Mouse (Mus musculus) neural tube, embryonic 13.5 days (tissue): ENCODE results near the gene Plekhg2. TPM values are rescaled to one million over a fixed set of nuclear protein-coding genes. Genes with fewer than 3 reads are reported as not detected.
A peak's percentile ranks its signal among the peaks of the same experiment; 100 is the strongest.

ENCODE experiments used
- ATAC-seq: fragments of 200-750 bp; cut with Nextera tagmentation; 2 replicates; pipeline ENCODE4 v1.8.0; 2017; ENCODE audit warnings: low read depth, mild to moderate bottlenecking, moderate TSS enrichment, moderate library complexity
- H3K27ac ChIP-seq: fragments of 300-500 bp; sonication (generic); replicated peaks from 2 replicates; pipeline ENCODE4 v1.5.1; 2015; ENCODE audit warnings: moderate library complexity, mild to moderate bottlenecking, inconsistent platforms
- H3K27me3 ChIP-seq: fragments of 300-500 bp; sonication (generic); 2 replicates; pipeline ENCODE4 v1.6.1; 2015; ENCODE audit warnings: mild to moderate bottlenecking, inconsistent platforms
- H3K36me3 ChIP-seq: fragments of 300-500 bp; sonication (generic); 2 replicates; pipeline ENCODE4 v1.6.1; 2015; ENCODE audit warnings: mild to moderate bottlenecking, inconsistent platforms
- H3K4me1 ChIP-seq: fragments of 300-500 bp; sonication (generic); replicated peaks from 2 replicates; pipeline ENCODE4 v1.6.1; 2015; ENCODE audit warnings: inconsistent platforms
- H3K4me2 ChIP-seq: fragments of 300-500 bp; sonication (generic); 2 replicates; pipeline ENCODE4 v1.6.1; 2015; ENCODE audit warnings: inconsistent platforms, mild to moderate bottlenecking, moderate library complexity
- H3K4me3 ChIP-seq: fragments of 300-500 bp; sonication (generic); 2 replicates; pipeline ENCODE4 v1.5.1; 2015; ENCODE audit warnings: mild to moderate bottlenecking, inconsistent platforms
- H3K9ac ChIP-seq: fragments of 300-500 bp; sonication (generic); 2 replicates; pipeline ENCODE4 v1.6.1; 2015; ENCODE audit warnings: moderate library complexity, mild to moderate bottlenecking, inconsistent platforms
- H3K9me3 ChIP-seq: fragments of 300-500 bp; sonication (generic); 2 replicates; pipeline ENCODE4 v1.6.1; 2016; ENCODE audit warnings: inconsistent platforms
- WGBS: fragments of 180-500 bp; shearing (Covaris S2); methylation state at CpG from one replicate; pipeline ENCODE4 v1.1.7; 2015; 5-methylcytosine and 5-hydroxymethylcytosine counted together
- polyA plus RNA-seq: library from polyadenylated mRNA; unstranded; fragments of >200 nt; fragmentation: Nextera tagmentation; extraction: Ambion mirVana; gene quantifications from 2 replicates; pipeline ENCODE4 v1.2.1, GENCODE M21; 2015

The Plekhg2 gene
- polyA plus RNA-seq, 1 experiment from 2014 or later: 33.8 TPM

- no peak for ATAC-seq
- H3K4me1 ChIP-seq: peaks cover 52% of the 10 kb centered on the region
- 75% methylated on average over 9 of the region's 12 CpGs for WGBS
- H3K4me2 ChIP-seq: peak overlapping the region; percentile 48
- H3K36me3 ChIP-seq: peaks cover 15% of the 10 kb centered on the region
- peak overlapping the region; percentile 60; the same call in 1 of the 2 replicates for H3K9ac ChIP-seq
- no peaks in the 10 kb centered on the region for H3K9me3 ChIP-seq
- H3K27ac ChIP-seq: 0 out of 2 replicates have a peak overlapping the region, but pooled peaks have one; percentile 46
- peaks cover 4% of the 10 kb centered on the region; the same call in 1 of the 2 replicates for H3K27me3 ChIP-seq
- H3K4me3 ChIP-seq: no peak overlapping the region
These were observed 10.1 kb upstream of the Plekhg2 start for GRCm38 (mm10) chr7:28382347-28382951.

DNA sequence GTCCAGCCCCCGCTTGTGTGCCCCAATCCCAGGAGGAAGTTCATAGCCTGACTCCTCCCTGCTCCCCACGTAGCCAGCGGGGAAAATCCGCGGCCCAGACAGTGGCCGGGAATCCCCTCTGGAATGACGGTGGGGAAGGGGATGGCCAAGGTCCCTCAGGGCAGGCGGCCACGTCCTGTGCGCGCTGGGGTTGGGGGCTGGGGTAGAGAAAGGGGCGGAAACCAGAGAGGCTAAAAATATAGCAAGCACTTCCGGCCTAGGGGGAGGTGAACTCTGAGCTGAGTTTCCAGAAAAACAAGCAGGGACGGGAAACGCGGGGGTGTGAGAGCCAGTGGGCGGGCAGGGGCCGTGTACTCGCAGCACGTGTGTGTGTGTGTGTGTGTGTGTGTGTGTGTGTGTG, 9.5 kb upstream of the Plekhg2 start:
- Histone ChIP-seq H3K36me3 (peaks cover 13% of the 10 kb centered on the region), H3K9me3 (no peaks in the 10 kb centered on the region), H3K4me3 (peak overlapping the region; percentile 24), H3K27me3 (peaks cover 4% of the 10 kb centered on the region; the same call in 1 of the 2 replicates), H3K27ac (peak overlapping the region; percentile 84), H3K4me1 (peaks cover 57% of the 10 kb centered on the region), H3K9ac (peak overlapping the region; percentile 60; the same call in 1 of the 2 replicates), H3K4me2 (peak overlapping the region; percentile 48)
- no peak for ATAC-seq
- 10% methylated on average over 20 of the region's 20 CpGs for WGBS

- Histone ChIP-seq H3K4me3 (peak overlapping the region; percentile 24), H3K9ac (peak overlapping the region; percentile 60; the same call in 1 of the 2 replicates), H3K27ac (peak overlapping the region; percentile 84), H3K27me3 (peaks cover 4% of the 10 kb centered on the region; the same call in 1 of the 2 replicates), H3K4me1 (peaks cover 63% of the 10 kb centered on the region), H3K4me2 (peak overlapping the region; percentile 48), H3K36me3 (peaks cover 11% of the 10 kb centered on the region), H3K9me3 (no peaks in the 10 kb centered on the region)
- 12% methylated on average over 30 of the region's 30 CpGs for WGBS
- no peak for ATAC-seq
These were observed 8.8 kb upstream of the Plekhg2 start for GRCm38 (mm10) chr7:28381017-28381790.

DNA sequence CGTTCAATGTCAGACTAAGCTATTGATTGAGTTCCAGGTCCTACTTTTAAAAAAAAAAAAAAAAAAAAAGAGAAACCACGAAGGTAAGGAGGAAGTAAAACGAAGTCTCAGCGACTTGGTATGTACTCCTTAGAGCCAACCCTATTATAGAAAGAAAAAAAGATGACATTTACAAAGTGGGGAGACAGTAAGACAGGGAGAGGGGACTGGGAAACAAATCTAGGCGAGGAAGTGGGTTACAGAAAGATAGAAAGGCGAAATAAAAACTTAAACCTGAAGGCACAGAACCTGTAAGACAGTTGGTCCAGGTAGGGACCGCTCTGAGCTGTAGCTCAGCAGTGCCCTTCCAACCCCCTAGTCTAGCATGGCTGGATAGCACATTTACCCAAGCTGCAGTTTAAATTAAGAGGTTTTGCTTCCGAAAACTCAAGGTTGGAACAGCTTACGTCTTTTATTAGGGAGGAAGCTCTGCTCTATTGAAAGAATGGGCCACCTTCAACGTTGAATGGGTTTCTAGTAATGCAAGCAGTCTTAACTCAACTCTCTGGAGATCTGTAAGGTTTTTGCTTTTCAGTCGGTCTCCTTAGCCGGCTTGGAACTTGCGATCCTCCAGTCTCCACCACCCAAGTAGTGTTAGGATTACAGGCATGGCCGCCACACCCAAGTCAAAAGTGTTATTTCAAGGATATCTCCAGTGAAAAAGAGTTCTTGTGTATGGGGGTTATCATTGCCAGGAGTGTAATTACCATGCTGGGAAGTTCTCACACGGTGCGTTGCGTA, 8.0 kb upstream of the Plekhg2 start, which contains the start of gene Zfp36:
Gene Zfp36 (minus strand): TSS at position 17 of the 780 bp plus-strand sequence.
- H3K9ac ChIP-seq: peak within 1 kb of the TSS; percentile 82
- ATAC-seq: no peak

DNA sequence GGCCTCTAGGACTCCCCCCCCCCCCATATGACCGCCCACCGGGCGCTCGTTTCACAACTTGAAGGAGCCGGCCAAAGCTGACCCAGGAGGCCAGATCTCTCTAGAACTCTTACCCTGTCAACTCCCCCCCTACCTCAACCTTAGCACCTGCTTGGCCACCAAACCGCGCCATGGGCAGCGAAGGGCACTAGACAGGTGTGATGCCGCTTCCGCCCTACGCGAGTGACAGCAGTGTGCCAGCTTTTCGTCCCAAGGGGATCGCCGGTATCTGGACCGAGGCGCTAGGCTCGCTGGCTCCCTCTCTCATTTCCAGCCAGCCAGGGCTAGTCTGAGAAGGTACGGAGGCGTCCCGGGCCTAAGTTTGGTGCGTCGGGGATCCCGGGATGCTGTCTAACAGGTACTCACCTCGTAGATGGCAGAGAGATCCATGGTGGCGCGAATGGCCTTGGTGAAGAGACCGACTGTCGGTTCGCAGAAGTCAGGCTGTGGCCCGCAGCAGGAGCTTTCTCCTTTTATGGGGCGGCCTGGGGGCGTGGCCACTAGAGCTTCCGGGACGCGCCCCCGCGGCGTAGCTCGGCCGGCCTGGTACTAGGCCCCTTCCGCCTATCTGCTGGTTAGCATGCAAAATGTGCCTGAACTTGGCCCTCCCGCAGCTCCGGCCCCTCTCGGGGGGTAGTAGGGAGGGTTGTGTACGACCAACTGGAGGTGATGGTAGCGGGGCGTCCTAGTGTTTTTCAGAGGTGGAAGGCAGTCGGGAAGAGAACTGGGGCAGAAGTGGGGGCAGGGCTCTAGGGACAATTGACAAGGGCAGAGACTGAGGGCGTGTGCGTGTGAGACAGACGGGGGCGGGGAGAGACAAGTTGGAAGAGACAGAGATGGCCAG, 6.6 kb upstream of the Plekhg2 start:
- H3K4me1 ChIP-seq: peaks cover 79% of the 10 kb centered on the region

More for the DNA sequence above, 8.0 kb upstream of the Plekhg2 start, which contains the start of gene Zfp36:
- H3K27ac ChIP-seq: peak within 1 kb of the TSS; percentile 84
- H3K9me3 ChIP-seq: no peaks in the 10 kb centered on the region
- peak within 1 kb of the TSS; percentile 74 for H3K4me2 ChIP-seq
- WGBS: 58% methylated on average over 17 of the region's 17 CpGs
- H3K27me3 ChIP-seq: peaks cover 4% of the 10 kb centered on the region; the same call in 1 of the 2 replicates
- peaks cover 3% of the 10 kb centered on the region for H3K36me3 ChIP-seq
- peak within 1 kb of the TSS; percentile 54 for H3K4me3 ChIP-seq
- H3K4me1 ChIP-seq: peaks cover 71% of the 10 kb centered on the region

GRCm38 (mm10) chr7:28378066-28378690, 5.8 kb upstream of the Plekhg2 start:
- peak overlapping the region; percentile 82 for H3K9ac ChIP-seq
- peaks cover 4% of the 10 kb centered on the region; the same call in 1 of the 2 replicates for H3K27me3 ChIP-seq
- peaks cover 84% of the 10 kb centered on the region for H3K4me1 ChIP-seq
- H3K4me2 ChIP-seq: peak overlapping the region; percentile 74
- WGBS: 42% methylated on average over 32 of the region's 32 CpGs
- no peaks in the 10 kb centered on the region for H3K9me3 ChIP-seq
- H3K36me3 ChIP-seq: no peaks in the 10 kb centered on the region
- peak overlapping the region; percentile 54 for H3K4me3 ChIP-seq
- no peak for ATAC-seq
- H3K27ac ChIP-seq: peak overlapping the region; percentile 84

More for the DNA sequence above, 6.6 kb upstream of the Plekhg2 start:
- peak; percentile 34; the same call in 1 of the 2 replicates for ATAC-seq
- Histone ChIP-seq H3K9me3 (no peaks in the 10 kb centered on the region), H3K9ac (peak overlapping the region; percentile 82), H3K4me3 (peak overlapping the region; percentile 54), H3K27me3 (peaks cover 4% of the 10 kb centered on the region; the same call in 1 of the 2 replicates), H3K36me3 (no peaks in the 10 kb centered on the region), H3K27ac (peak overlapping the region; percentile 84), H3K4me2 (peak overlapping the region; percentile 74)
- WGBS: 1% methylated on average over 53 of the region's 53 CpGs

GRCm38 (mm10) chr7:28377190-28378065, 5.0 kb upstream of the Plekhg2 start:
- Histone ChIP-seq H3K9ac (peak overlapping the region; percentile 82), H3K36me3 (no peaks in the 10 kb centered on the region), H3K27me3 (peaks cover 4% of the 10 kb centered on the region; the same call in 1 of the 2 replicates), H3K4me3 (peak overlapping the region; percentile 54), H3K4me2 (peak overlapping the region; percentile 74), H3K4me1 (peaks cover 77% of the 10 kb centered on the region), H3K27ac (peak overlapping the region; percentile 5; the same call in 1 of the 2 replicates), H3K9me3 (no peaks in the 10 kb centered on the region)
- ATAC-seq: no peak
- 76% methylated on average over 18 of the region's 18 CpGs for WGBS

- Histone ChIP-seq H3K27me3 (peaks cover 4% of the 10 kb centered on the region; the same call in 1 of the 2 replicates), H3K36me3 (no peaks in the 10 kb centered on the region), H3K4me3 (peak overlapping the region; percentile 54), H3K9me3 (no peaks in the 10 kb centered on the region), H3K9ac (peak overlapping the region; percentile 70), H3K4me2 (peak overlapping the region; percentile 74), H3K4me1 (peaks cover 69% of the 10 kb centered on the region), H3K27ac (peak overlapping the region; percentile 90)
- ATAC-seq: no peak
- WGBS: 5% methylated on average over 30 of the region's 30 CpGs
These were observed 3.8 kb upstream of the Plekhg2 start for GRCm38 (mm10) chr7:28376011-28376771.

DNA sequence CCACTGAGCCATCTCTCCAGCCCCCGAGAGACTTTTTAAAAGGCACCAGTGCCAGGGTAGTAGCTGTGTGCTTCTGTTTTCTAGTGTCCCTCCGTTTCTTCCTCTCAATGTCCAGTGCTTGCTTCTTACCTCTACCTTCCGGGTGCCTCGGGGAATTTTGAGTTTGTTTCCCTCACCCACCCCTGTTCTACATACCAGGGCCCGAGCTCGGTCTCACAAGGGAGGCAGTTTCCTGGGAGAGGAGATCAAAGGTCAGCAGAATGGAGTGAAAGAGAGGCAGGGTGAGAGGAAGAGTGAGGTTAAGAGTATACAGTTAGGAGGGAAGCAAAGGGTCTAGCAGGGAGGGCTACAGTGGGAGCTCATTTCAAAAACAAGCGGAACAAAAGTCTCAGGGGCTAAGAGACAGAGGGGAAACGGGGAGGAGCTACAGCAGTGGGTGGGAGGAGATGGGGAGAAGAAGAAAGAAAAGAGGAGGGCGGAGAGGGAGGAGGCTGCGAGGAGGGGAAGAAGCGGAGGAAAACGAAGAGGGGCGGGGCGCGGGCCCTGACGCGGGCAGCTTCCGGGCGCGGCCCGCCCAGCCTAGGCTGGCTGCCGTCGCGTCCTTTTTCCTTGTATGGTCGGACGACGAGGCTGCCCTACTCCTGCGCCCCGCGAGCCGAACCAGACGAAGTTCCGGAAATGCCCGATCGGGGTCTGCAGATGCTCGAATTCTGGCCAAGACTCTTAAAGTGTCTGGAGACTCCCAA, 3.0 kb upstream of the Plekhg2 start:
- 1% methylated on average over 36 of the region's 36 CpGs for WGBS
- H3K4me1 ChIP-seq: peaks cover 69% of the 10 kb centered on the region

More for the DNA sequence above, 3.0 kb upstream of the Plekhg2 start:
- H3K4me2 ChIP-seq: peak overlapping the region; percentile 74
- peaks cover under 1% of the 10 kb centered on the region; the same call in 1 of the 2 replicates for H3K27me3 ChIP-seq
- no peaks in the 10 kb centered on the region for H3K9me3 ChIP-seq
- peak overlapping the region; percentile 70 for H3K9ac ChIP-seq
- no peaks in the 10 kb centered on the region for H3K36me3 ChIP-seq
- H3K27ac ChIP-seq: peak overlapping the region; percentile 90
- peak; percentile 25 for ATAC-seq
- H3K4me3 ChIP-seq: peak overlapping the region; percentile 54
